Mouse (Mus musculus): ENCODE measurements around the gene Slc24a3. TPM values are rescaled to one million over a fixed set of nuclear protein-coding genes. Genes with fewer than 3 reads are reported as not detected.

The Slc24a3 gene
- total and polyA plus RNA-seq, 3 experiments, result not detected

DNA sequence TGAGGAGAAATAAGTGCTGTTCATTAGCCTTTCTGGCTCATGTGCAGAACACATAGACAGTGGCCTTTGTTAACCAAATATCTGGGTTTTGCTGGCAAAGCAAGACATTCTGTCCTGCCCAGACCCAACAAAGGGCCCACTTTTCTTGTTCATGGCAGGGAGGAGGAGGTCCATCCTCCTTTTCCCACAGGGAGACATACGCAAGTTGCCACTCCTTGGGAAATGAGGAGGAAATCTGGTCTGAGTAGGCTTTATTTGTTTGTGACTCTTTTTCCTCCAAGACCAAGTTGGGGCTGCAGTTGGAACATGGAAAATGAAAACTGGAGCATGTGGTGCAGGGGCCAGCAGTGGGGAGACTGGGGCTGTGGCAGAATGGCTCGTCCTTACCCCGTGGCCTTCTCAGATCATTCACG lies 363.4 kb downstream of the Slc24a3 start:
- H3K27me3 ChIP-seq (ENCODE audit: control insufficient read depth in 1 of 2, insufficient read depth in 2 of 2, low read length in 2 of 2), result no peaks in the 10 kb centered on the region
- H3K79me2 ChIP-seq (ENCODE audit: control insufficient read depth, insufficient read depth, low read length, poor library complexity), result no peaks in the 10 kb centered on the region
- no peak overlapping the region for H3K9ac ChIP-seq (ENCODE audit: control insufficient read depth, low read depth, low read length, poor library complexity, severe bottlenecking)
- H3K4me3 ChIP-seq (ENCODE audit: control insufficient read depth in 1 of 2, insufficient read depth in 1 of 2, low read depth in 2 of 2, low read length in 2 of 2), result no peak overlapping the region
- TF ChIP-seq RCOR1 (IDR thresholded peaks at IDR 0.05; ENCODE audit: low read depth, low read length) (no peak), ZNF384 (IDR thresholded peaks at IDR 0.05; ENCODE audit: low read depth, low read length) (no peak), NRF1 (IDR thresholded peaks at IDR 0.05; ENCODE audit: insufficient read depth, low read depth, low read length, poor library complexity, severe bottlenecking) (no peak), TBP (IDR thresholded peaks at IDR 0.05; ENCODE audit: low read depth, low read length) (no peak), ZKSCAN1 (IDR thresholded peaks at IDR 0.05; ENCODE audit: low read depth, low read length) (no peak), MAZ (IDR thresholded peaks at IDR 0.05; ENCODE audit: low read depth, low read length) (no peak)
- H3K4me1 ChIP-seq (ENCODE audit: control insufficient read depth in 1 of 2, insufficient read depth in 2 of 2, low read length in 2 of 2), result no peaks in the 10 kb centered on the region
- H3K9me3 ChIP-seq (replicated peaks; ENCODE audit: insufficient read depth, low read length), result no peaks in the 10 kb centered on the region
- no peak for DNase-seq (ENCODE audit: low read depth, low spot score)
- H3K27ac ChIP-seq (ENCODE audit: control insufficient read depth, low read depth, low read length), result no peak overlapping the region
- H3K36me3 ChIP-seq (ENCODE audit: control insufficient read depth in 1 of 2, insufficient read depth in 2 of 2, low read length in 2 of 2), result no peaks in the 10 kb centered on the region

DNA sequence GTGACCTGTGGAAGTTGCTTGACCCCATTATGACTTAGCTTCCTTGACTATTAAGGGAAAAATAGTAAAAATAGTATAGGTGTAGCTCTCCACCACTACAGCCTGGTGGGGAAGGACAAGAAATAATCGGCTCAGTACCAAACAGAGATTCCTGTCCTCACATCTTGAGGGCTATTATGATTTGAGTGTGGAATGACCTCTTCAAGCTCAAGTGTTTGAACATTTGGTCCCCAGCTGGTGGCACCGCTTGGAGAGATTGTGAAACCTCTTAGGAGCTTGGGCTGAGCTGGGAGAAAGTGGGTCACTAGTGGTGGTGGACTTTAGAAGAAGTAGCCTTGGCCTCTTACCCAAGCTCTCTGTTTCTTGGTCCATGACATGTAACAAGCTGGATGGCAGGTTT lies 365.5 kb downstream of the Slc24a3 start:
- no peak for TF ChIP-seq MYB (IDR thresholded peaks at IDR 0.05; ENCODE audit: low read depth, low read length)
- no peak for TF ChIP-seq MAX (IDR thresholded peaks at IDR 0.05; ENCODE audit: low read length)
- TF ChIP-seq POLR2A (IDR thresholded peaks at IDR 0.05; ENCODE audit: control insufficient read depth in 1 of 2, insufficient read depth in 1 of 2, low read depth in 1 of 2, low read length in 2 of 2, poor library complexity in 1 of 2), result no peak
- TF ChIP-seq MAFK (IDR thresholded peaks at IDR 0.05; ENCODE audit: borderline replicate concordance, low read depth, low read length), result no peak
- TF ChIP-seq RAD21 (IDR thresholded peaks at IDR 0.05; ENCODE audit: low read depth, low read length), result no peak
- TF ChIP-seq MAZ (IDR thresholded peaks at IDR 0.05; ENCODE audit: low read depth, low read length), result no peak
- no peak for TF ChIP-seq UBTF (IDR thresholded peaks at IDR 0.05; ENCODE audit: borderline replicate concordance, insufficient read depth, low read depth, low read length)
- TF ChIP-seq SMC3 (IDR thresholded peaks at IDR 0.05; ENCODE audit: low read depth, low read length), result no peak
- TF ChIP-seq JUND (IDR thresholded peaks at IDR 0.05; ENCODE audit: low read depth, low read length), result no peak
- TF ChIP-seq USF1 (IDR thresholded peaks at IDR 0.05; ENCODE audit: low read depth, low read length), result no peak
- TF ChIP-seq TAL1 (IDR thresholded peaks at IDR 0.05; ENCODE audit: low read length), result no peak
- Histone ChIP-seq H3K9me3 (replicated peaks; ENCODE audit: insufficient read depth, low read length) (no peaks in the 10 kb centered on the region), H3K27ac (ENCODE audit: control insufficient read depth, low read depth, low read length) (no peak overlapping the region), H3K36me3 (ENCODE audit: control insufficient read depth in 1 of 2, insufficient read depth in 2 of 2, low read length in 2 of 2) (no peaks in the 10 kb centered on the region), H3K4me1 (ENCODE audit: control insufficient read depth in 1 of 2, insufficient read depth in 2 of 2, low read length in 2 of 2) (no peaks in the 10 kb centered on the region), H3K27me3 (ENCODE audit: control insufficient read depth in 1 of 2, insufficient read depth in 2 of 2, low read length in 2 of 2) (no peaks in the 10 kb centered on the region), H3K79me2 (ENCODE audit: control insufficient read depth, insufficient read depth, low read length, poor library complexity) (no peaks in the 10 kb centered on the region), H3K9ac (ENCODE audit: control insufficient read depth, low read depth, low read length, poor library complexity, severe bottlenecking) (no peak overlapping the region), H3K4me3 (ENCODE audit: control insufficient read depth in 1 of 2, insufficient read depth in 1 of 2, low read depth in 2 of 2, low read length in 2 of 2) (no peak overlapping the region)
- DNase-seq (ENCODE audit: low read depth, low spot score), result no peak

DNA sequence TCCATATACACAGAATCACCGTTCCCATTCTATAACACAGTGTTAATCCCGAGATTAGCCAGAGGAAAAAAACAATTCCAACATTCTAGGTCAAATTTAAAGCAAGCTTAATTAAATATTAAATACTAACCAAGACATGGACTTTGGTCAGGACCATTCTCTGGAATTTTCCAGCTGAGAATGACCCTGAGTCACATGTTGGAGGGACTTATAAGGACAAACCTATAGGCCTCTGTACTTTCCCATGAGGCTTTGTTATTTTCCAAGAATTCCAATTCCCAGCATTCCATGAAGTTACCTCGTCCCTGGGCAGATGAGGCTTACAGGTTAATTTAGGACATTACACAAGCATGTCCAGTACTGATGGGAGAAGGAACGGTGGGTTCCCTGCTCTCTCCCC lies 367.8 kb downstream of the Slc24a3 start:
- Histone ChIP-seq H3K27ac (ENCODE audit: control insufficient read depth, low read depth, low read length) (no peak overlapping the region), H3K4me3 (ENCODE audit: control insufficient read depth in 1 of 2, insufficient read depth in 1 of 2, low read depth in 2 of 2, low read length in 2 of 2) (no peak overlapping the region)
- TF ChIP-seq TAL1 (IDR thresholded peaks at IDR 0.05; ENCODE audit: low read length) (no peak), GATA1 (IDR thresholded peaks at IDR 0.05; ENCODE audit: low read depth, low read length) (no peak), KAT2A (conservative IDR thresholded peaks at IDR 0.05; ENCODE audit: low read depth, low read length) (no peak), TBP (IDR thresholded peaks at IDR 0.05; ENCODE audit: low read depth, low read length) (no peak), TCF12 (IDR thresholded peaks at IDR 0.05; ENCODE audit: low read depth, low read length) (no peak), RCOR1 (IDR thresholded peaks at IDR 0.05; ENCODE audit: low read depth, low read length) (no peak), SMC3 (IDR thresholded peaks at IDR 0.05; ENCODE audit: low read depth, low read length) (no peak), ZKSCAN1 (IDR thresholded peaks at IDR 0.05; ENCODE audit: low read depth, low read length) (no peak), EP300 (IDR thresholded peaks at IDR 0.05; ENCODE audit: low read depth in 1 of 2, low read length in 2 of 2) (no peak), POLR2AphosphoS5 (IDR thresholded peaks at IDR 0.05; ENCODE audit: borderline replicate concordance, low read depth, low read length) (no peak), MYB (IDR thresholded peaks at IDR 0.05; ENCODE audit: low read depth, low read length) (no peak), POLR2AphosphoS2 (IDR thresholded peaks at IDR 0.05; ENCODE audit: low read length) (no peak), MEF2A (IDR thresholded peaks at IDR 0.05; ENCODE audit: extremely low read depth, insufficient replicate concordance, low read depth, low read length, poor library complexity, severe bottlenecking) (no peak), BHLHE40 (IDR thresholded peaks at IDR 0.05; ENCODE audit: borderline replicate concordance, low read depth, low read length) (no peak), ZMIZ1 (IDR thresholded peaks at IDR 0.05; ENCODE audit: low read depth, low read length) (no peak), MXI1 (IDR thresholded peaks at IDR 0.05; ENCODE audit: low read depth, low read length) (no peak)

More for the DNA sequence above, 367.8 kb downstream of the Slc24a3 start:
- H3K79me2 ChIP-seq (ENCODE audit: control insufficient read depth, insufficient read depth, low read length, poor library complexity), result no peaks in the 10 kb centered on the region
- no peaks in the 10 kb centered on the region for H3K9me3 ChIP-seq (replicated peaks; ENCODE audit: insufficient read depth, low read length)
- no peaks in the 10 kb centered on the region for H3K36me3 ChIP-seq (ENCODE audit: control insufficient read depth in 1 of 2, insufficient read depth in 2 of 2, low read length in 2 of 2)
- H3K4me1 ChIP-seq (ENCODE audit: control insufficient read depth in 1 of 2, insufficient read depth in 2 of 2, low read length in 2 of 2), result no peaks in the 10 kb centered on the region
- H3K9ac ChIP-seq (ENCODE audit: control insufficient read depth, low read depth, low read length, poor library complexity, severe bottlenecking), result no peak overlapping the region
- no peaks in the 10 kb centered on the region for H3K27me3 ChIP-seq (ENCODE audit: control insufficient read depth in 1 of 2, insufficient read depth in 2 of 2, low read length in 2 of 2)
- no peak for DNase-seq (ENCODE audit: low read depth, low spot score)
